Mouse (Mus musculus) forebrain, embryonic 11.5 days (tissue): Measurements from ENCODE around the gene Jtb. TPM values are rescaled to one million over a fixed set of nuclear protein-coding genes. Genes with fewer than 3 reads are reported as not detected.
A peak's percentile ranks its signal among the peaks of the same experiment; 100 is the strongest.

ENCODE experiments used
- ATAC-seq: fragments of 200-750 bp; cut with Nextera tagmentation; replicated peaks from 2 replicates; pipeline ENCODE4 v1.8.0; 2017; ENCODE audit warnings: moderate TSS enrichment; ENCODE audit not compliant: low FRiP score
- DNase-seq: peaks from one replicate; pipeline ENCODE4 v3.0.0-alpha.2; 2017; ENCODE audit warnings: low spot score
- H3K27ac ChIP-seq: fragments of 300-500 bp; sonication (generic); 2 replicates; pipeline ENCODE4 v1.5.1; 2014; ENCODE audit warnings: low read depth, low read length
- H3K27me3 ChIP-seq: fragments of 300-500 bp; sonication (generic); 2 replicates; pipeline ENCODE4 v1.6.1; 2014; ENCODE audit warnings: mild to moderate bottlenecking, low read length, mixed read lengths; ENCODE audit not compliant: control insufficient read depth, insufficient read depth
- H3K36me3 ChIP-seq: fragments of 300-500 bp; sonication (generic); 2 replicates; pipeline ENCODE4 v1.6.1; 2014; ENCODE audit warnings: mild to moderate bottlenecking, low read length, moderate library complexity, mixed read lengths; ENCODE audit not compliant: control insufficient read depth, insufficient read depth
- H3K4me1 ChIP-seq: fragments of 300-500 bp; sonication (generic); replicated peaks from 2 replicates; pipeline ENCODE4 v1.6.1; 2014; ENCODE audit warnings: low read length, mixed read lengths; ENCODE audit not compliant: control insufficient read depth, insufficient read depth
- H3K4me2 ChIP-seq: fragments of 300-500 bp; sonication (generic); 2 replicates; pipeline ENCODE4 v1.6.1; 2014; ENCODE audit warnings: low read depth, mild to moderate bottlenecking, low read length, moderate library complexity, mixed read lengths; ENCODE audit not compliant: severe bottlenecking
- H3K4me3 ChIP-seq: fragments of 300-500 bp; sonication (generic); 2 replicates; pipeline ENCODE4 v1.5.1; 2014; ENCODE audit warnings: low read depth, low read length
- H3K9ac ChIP-seq: fragments of 300-500 bp; sonication (generic); 2 replicates; pipeline ENCODE4 v1.6.1; 2014; ENCODE audit warnings: low read length
- H3K9me3 ChIP-seq: fragments of 300-500 bp; sonication (generic); 2 replicates; pipeline ENCODE4 v1.6.1; 2016; ENCODE audit warnings: low read length, mixed read lengths; ENCODE audit not compliant: control insufficient read depth
- WGBS: fragments of 180-500 bp; shearing (Covaris S2); extraction: QIAGEN DNeasy Blood & Tissue Kit; methylation state at CpG from one replicate; pipeline ENCODE4 v1.1.7; 2014; 5-methylcytosine and 5-hydroxymethylcytosine counted together
- polyA plus RNA-seq: library from polyadenylated mRNA; unstranded; fragments of >200 nt; fragmentation: Nextera tagmentation; extraction: Ambion mirVana; gene quantifications from 2 replicates; pipeline ENCODE4 v1.2.1, GENCODE M21; 2014

Gene Jtb
- 103 and 110 TPM in 2 replicates for polyA plus RNA-seq

DNA sequence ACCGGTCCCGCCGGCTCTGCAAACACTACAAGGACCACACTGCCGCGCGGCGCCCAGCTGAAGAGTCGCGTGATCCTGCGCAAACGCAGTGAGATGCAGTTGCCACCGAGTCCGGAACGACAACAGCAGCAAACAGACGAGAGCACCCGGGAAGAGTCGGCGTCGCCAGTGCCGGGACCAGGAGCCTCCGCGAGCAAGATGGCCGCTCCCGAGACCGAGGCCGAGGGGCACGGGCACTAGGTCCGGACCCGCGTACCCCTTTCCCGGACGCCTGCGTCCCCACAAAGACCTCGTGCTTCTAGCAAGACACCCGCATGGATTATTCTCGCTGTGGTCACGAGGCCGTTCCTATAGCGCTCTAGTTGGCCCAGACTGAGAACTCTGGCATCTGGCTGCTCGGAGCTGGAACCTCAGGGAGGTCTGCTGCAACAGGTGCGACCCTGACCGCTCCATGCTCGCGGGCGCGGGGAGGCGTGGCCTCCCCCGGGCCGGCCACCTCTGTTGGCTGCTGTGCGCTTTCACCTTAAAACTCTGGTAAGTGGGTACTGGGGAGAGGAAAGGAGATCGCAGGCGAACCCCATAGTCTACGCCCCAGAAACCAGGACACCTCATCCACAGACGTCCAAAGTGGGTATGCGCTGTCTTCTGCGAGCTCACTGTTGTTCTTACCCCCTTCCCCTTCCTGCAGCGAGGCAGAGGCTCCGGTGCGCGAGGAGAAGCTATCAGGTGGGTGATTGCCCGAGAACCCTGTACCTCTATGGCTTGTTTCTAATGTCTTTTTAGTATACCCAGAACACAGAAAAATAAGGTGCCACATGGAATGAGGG, at the start of gene Jtb:
Gene Jtb, plus strand, starts transcription at position 91 of the 827 bp plus-strand sequence.
- no peaks in the 10 kb centered on the region; the same call in 1 of the 2 replicates for H3K4me1 ChIP-seq
- H3K4me3 ChIP-seq, result peak within 1 kb of the TSS; percentile 73
- DNase-seq (peak; percentile 95), ATAC-seq (peak; percentile 97)
- peak within 1 kb of the TSS; percentile 66 for H3K27ac ChIP-seq
- peak within 1 kb of the TSS; percentile 78 for H3K4me2 ChIP-seq
- H3K27me3 ChIP-seq, result no peaks in the 10 kb centered on the region
- WGBS, result under 1% methylated on average over 61 of the region's 61 CpGs
- H3K9me3 ChIP-seq, result no peaks in the 10 kb centered on the region
- peak within 1 kb of the TSS; percentile 86 for H3K9ac ChIP-seq
- peaks cover 8% of the 10 kb centered on the region; the same call in 1 of the 2 replicates for H3K36me3 ChIP-seq

GRCm38 (mm10) chr3:90183581-90183980, 47.8 kb upstream of the Jtb start:
- Histone ChIP-seq H3K36me3 (no peaks in the 10 kb centered on the region), H3K27ac (no peak overlapping the region), H3K4me3 (no peak overlapping the region), H3K27me3 (no peaks in the 10 kb centered on the region), H3K9ac (no peak overlapping the region), H3K4me2 (no peak overlapping the region), H3K4me1 (no peaks in the 10 kb centered on the region), H3K9me3 (no peaks in the 10 kb centered on the region)
- WGBS, result 80% methylated on average over 3 of the region's 3 CpGs
- ATAC-seq (no peak), DNase-seq (no peak)

- Histone ChIP-seq H3K4me3 (no peak overlapping the region), H3K9me3 (no peaks in the 10 kb centered on the region), H3K27ac (no peak overlapping the region), H3K9ac (no peak overlapping the region), H3K36me3 (no peaks in the 10 kb centered on the region), H3K4me2 (no peak overlapping the region), H3K27me3 (no peaks in the 10 kb centered on the region), H3K4me1 (peaks cover 2% of the 10 kb centered on the region; the same call in 1 of the 2 replicates)
- no peak for DNase-seq
- WGBS, result 85% methylated on average over 11 of the region's 11 CpGs
- no peak for ATAC-seq
Measured at GRCm38 (mm10) chr3:90190859-90191510, 40.4 kb upstream of the Jtb start.

- Histone ChIP-seq H3K9me3 (no peaks in the 10 kb centered on the region), H3K9ac (no peak overlapping the region), H3K36me3 (no peaks in the 10 kb centered on the region), H3K27ac (no peak overlapping the region), H3K4me1 (peaks cover 2% of the 10 kb centered on the region; the same call in 1 of the 2 replicates), H3K4me2 (no peak overlapping the region), H3K27me3 (no peaks in the 10 kb centered on the region), H3K4me3 (no peak overlapping the region)
- ATAC-seq (peak; percentile 56; the same call in 1 of the 2 replicates), DNase-seq (no peak)
- 41% methylated on average over 4 of the region's 4 CpGs for WGBS
Measured at GRCm38 (mm10) chr3:90194759-90195158, 36.6 kb upstream of the Jtb start.

DNA sequence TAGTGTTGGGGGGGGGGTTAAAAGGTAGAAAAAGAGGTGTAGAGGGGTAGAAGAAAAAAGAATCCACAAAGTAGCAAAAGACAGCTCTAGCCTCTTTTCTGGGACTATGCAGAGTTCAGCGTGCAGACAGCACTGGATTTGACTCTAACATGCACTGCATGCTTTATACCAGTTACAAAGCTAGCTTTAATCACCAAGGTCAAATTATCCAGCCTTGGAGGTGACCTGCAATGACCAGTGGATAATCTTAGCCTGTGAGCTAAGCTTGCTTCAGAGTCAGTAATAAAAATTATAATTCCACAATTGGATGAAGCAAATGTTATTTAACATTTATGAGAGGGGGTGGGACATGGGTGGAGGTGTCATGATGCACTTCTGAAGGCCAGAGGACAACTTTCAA, 35.8 kb upstream of the Jtb start:
- WGBS, result 88% methylated on average over 1 of the region's 1 CpGs
- no peaks in the 10 kb centered on the region for H3K27me3 ChIP-seq
- H3K9me3 ChIP-seq, result no peaks in the 10 kb centered on the region
- peaks cover 2% of the 10 kb centered on the region; the same call in 1 of the 2 replicates for H3K4me1 ChIP-seq
- no peak overlapping the region for H3K9ac ChIP-seq
- no peak for ATAC-seq
- no peak overlapping the region for H3K4me3 ChIP-seq
- H3K27ac ChIP-seq, result no peak overlapping the region
- no peak for DNase-seq
- H3K36me3 ChIP-seq, result no peaks in the 10 kb centered on the region
- no peak overlapping the region for H3K4me2 ChIP-seq

- H3K4me1 ChIP-seq, result no peaks in the 10 kb centered on the region; the same call in 1 of the 2 replicates
- no peaks in the 10 kb centered on the region for H3K27me3 ChIP-seq
- H3K9me3 ChIP-seq, result no peaks in the 10 kb centered on the region
- no peaks in the 10 kb centered on the region for H3K36me3 ChIP-seq
- no peak overlapping the region for H3K27ac ChIP-seq
- DNase-seq (no peak), ATAC-seq (no peak)
- no peak overlapping the region for H3K9ac ChIP-seq
- no peak overlapping the region for H3K4me3 ChIP-seq
- 85% methylated on average over 1 of the region's 1 CpGs for WGBS
- H3K4me2 ChIP-seq, result no peak overlapping the region
Measured at GRCm38 (mm10) chr3:90197548-90197947, 33.8 kb upstream of the Jtb start.

DNA sequence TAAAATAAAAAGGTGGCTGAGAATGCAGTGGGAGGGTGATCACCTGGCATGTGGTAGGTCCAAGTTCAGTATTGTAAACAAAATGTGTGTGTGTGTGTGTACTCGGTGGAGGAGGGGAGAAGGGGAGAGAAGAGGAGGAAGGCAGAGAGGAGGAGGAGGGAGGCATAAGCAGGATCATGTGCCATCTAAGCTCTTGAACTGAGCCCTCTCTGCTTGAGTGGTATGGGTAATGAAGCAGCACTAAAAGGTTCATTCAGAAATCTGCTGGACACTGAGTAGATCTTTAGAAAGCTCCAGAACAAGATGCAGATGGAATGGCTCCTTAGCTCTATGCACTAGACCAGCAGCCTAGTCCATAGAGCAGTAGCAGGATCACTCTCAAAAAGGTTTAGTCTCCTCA, 28.5 kb upstream of the Jtb start:
- 0 out of 2 replicates have a peak, but pooled peaks have one; percentile 27 for ATAC-seq
- Histone ChIP-seq H3K4me1 (no peaks in the 10 kb centered on the region), H3K4me3 (no peak overlapping the region), H3K9me3 (no peaks in the 10 kb centered on the region), H3K4me2 (no peak overlapping the region), H3K27me3 (no peaks in the 10 kb centered on the region), H3K36me3 (no peaks in the 10 kb centered on the region; the same call in 1 of the 2 replicates), H3K27ac (no peak overlapping the region), H3K9ac (no peak overlapping the region)
- WGBS, result 41% methylated on average over 1 of the region's 1 CpGs
- no peak for DNase-seq

- Histone ChIP-seq H3K4me3 (no peak overlapping the region), H3K27ac (no peak overlapping the region), H3K27me3 (no peaks in the 10 kb centered on the region), H3K4me1 (no peaks in the 10 kb centered on the region), H3K36me3 (peaks cover 2% of the 10 kb centered on the region; the same call in 1 of the 2 replicates), H3K9me3 (no peaks in the 10 kb centered on the region), H3K9ac (no peak overlapping the region), H3K4me2 (no peak overlapping the region)
- ATAC-seq, result no peak
- DNase-seq, result no peak
- WGBS, result 73% methylated on average over 5 of the region's 5 CpGs
Measured at GRCm38 (mm10) chr3:90203619-90204018, 27.8 kb upstream of the Jtb start.
